Mouse (Mus musculus): ENCODE results near the gene Acot5. TPM values are rescaled to one million over a fixed set of nuclear protein-coding genes. Genes with fewer than 3 reads are reported as not detected.
"Not testable (repeated sequence)": the region's sequence is repeated elsewhere in the genome, so short reads cannot be mapped to it uniquely, and the experiment has no call there.

Acot5 gene
- total and polyA plus RNA-seq, 2 experiments, result not detected

DNA sequence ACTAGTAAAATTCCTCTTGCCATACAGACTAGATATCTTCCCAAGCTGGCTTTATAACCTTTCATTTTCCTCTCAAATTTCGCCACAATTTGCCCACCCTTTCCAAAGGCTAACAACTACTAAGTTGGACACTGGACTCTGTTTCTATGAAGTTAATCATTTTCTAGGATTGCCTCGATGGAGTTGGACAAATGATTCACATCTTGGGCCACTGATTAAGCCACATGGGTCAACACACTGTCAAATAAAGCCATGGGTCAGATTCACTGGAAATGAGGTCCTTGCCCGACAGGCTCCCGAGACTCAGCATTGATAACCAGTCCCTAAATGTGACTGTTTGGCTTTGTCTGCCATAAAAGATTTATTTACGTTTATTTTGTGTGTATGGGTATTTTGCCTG is 26.9 kb upstream of the Acot5 start:
- peaks cover 33% of the 10 kb centered on the region for H3K4me1 ChIP-seq (ENCODE audit: control insufficient read depth, insufficient read depth, low read length)
- H3K79me2 ChIP-seq (ENCODE audit: control insufficient read depth, insufficient read depth, low read length), result peaks cover 2% of the 10 kb centered on the region; the same call in 1 of the 2 replicates
- TF ChIP-seq CTCF (IDR thresholded peaks at IDR 0.05; ENCODE audit: low read depth, low read length) (no peak), POLR2A (IDR thresholded peaks at IDR 0.05; ENCODE audit: extremely low read depth, insufficient read depth, low read length) (no peak)
- peak overlapping the region; percentile 48; the same call in 1 of the 2 replicates for H3K9ac ChIP-seq (ENCODE audit: low read depth, low read length)
- H3K27me3 ChIP-seq (ENCODE audit: control insufficient read depth, insufficient read depth, low read length), result no peaks in the 10 kb centered on the region
- peak; percentile 99 for DNase-seq (ENCODE audit: extremely low read depth, low read depth, low spot score)
- no peak overlapping the region for H3K4me3 ChIP-seq (ENCODE audit: insufficient read depth, low read depth, low read length)
- WGBS, result 18% methylated on average over 5 of the region's 5 CpGs
- H3K36me3 ChIP-seq (ENCODE audit: control insufficient read depth, insufficient read depth, low read length), result peaks cover 4% of the 10 kb centered on the region; the same call in 1 of the 2 replicates
- peak overlapping the region; percentile 77 for H3K27ac ChIP-seq (replicated peaks; ENCODE audit: insufficient read depth, low read depth, low read length)

DNA sequence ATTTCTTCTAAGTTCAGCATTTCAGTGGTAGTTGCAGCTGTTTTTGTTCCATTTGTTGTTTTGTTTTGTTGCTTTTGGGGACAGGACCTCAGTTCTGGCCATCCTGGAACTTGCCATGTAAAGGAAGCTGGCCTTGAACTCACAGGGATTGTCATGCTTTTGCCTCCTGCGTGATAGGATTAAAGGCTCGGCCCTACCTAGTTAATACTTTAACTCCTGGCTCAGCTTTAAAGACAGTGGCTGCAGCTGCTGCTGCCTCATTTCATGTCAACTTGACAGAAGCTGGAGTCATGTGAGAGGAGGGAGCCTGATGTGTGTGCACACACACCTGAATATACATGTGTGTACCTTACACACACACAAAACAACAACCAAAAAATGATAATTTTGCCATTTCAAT is 25.1 kb upstream of the Acot5 start:
- Histone ChIP-seq H3K4me1 (ENCODE audit: control insufficient read depth, insufficient read depth, low read length) (peaks cover 27% of the 10 kb centered on the region), H3K27ac (replicated peaks; ENCODE audit: insufficient read depth, low read depth, low read length) (no peak overlapping the region), H3K36me3 (ENCODE audit: control insufficient read depth, insufficient read depth, low read length) (peaks cover 4% of the 10 kb centered on the region; the same call in 1 of the 2 replicates), H3K9ac (ENCODE audit: low read depth, low read length) (no peak overlapping the region), H3K79me2 (ENCODE audit: control insufficient read depth, insufficient read depth, low read length) (peaks cover 2% of the 10 kb centered on the region; the same call in 1 of the 2 replicates), H3K4me3 (ENCODE audit: insufficient read depth, low read depth, low read length) (no peak overlapping the region), H3K27me3 (ENCODE audit: control insufficient read depth, insufficient read depth, low read length) (no peaks in the 10 kb centered on the region)
- DNase-seq (ENCODE audit: extremely low read depth, low read depth, low spot score), result peak; percentile 91
- TF ChIP-seq CTCF (IDR thresholded peaks at IDR 0.05; ENCODE audit: low read depth, low read length) (no peak), POLR2A (IDR thresholded peaks at IDR 0.05; ENCODE audit: extremely low read depth, insufficient read depth, low read length) (no peak)
- 21% methylated on average over 2 of the region's 2 CpGs for WGBS

DNA sequence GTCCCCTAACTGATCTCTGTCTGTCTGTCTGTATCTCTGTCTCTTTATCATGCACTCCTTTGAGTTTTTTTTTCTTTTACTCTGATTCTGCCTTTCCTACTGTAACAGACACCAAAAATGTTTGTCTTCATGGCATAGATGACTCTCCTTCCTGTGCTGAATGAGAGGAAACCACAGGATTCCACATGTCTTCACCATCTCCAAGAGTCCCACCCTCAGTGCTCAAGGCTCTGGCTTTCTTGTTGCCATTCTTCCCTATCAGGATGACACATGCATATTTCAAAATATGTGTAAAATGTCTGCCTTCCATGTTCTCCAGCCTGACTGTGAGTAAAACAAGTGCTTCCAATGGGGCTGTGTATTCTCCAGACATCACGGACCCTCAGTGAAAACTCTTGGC is 22.2 kb upstream of the Acot5 start:
- no peak for DNase-seq (ENCODE audit: extremely low read depth, low read depth, low spot score)
- 96% methylated on average over 1 of the region's 1 CpGs for WGBS
- Histone ChIP-seq H3K9ac (ENCODE audit: low read depth, low read length) (no peak overlapping the region), H3K27me3 (ENCODE audit: control insufficient read depth, insufficient read depth, low read length) (no peaks in the 10 kb centered on the region), H3K4me3 (ENCODE audit: insufficient read depth, low read depth, low read length) (no peak overlapping the region), H3K79me2 (ENCODE audit: control insufficient read depth, insufficient read depth, low read length) (peaks cover 2% of the 10 kb centered on the region; the same call in 1 of the 2 replicates), H3K27ac (replicated peaks; ENCODE audit: insufficient read depth, low read depth, low read length) (no peak overlapping the region), H3K4me1 (ENCODE audit: control insufficient read depth, insufficient read depth, low read length) (peaks cover 16% of the 10 kb centered on the region), H3K36me3 (ENCODE audit: control insufficient read depth, insufficient read depth, low read length) (peaks cover 4% of the 10 kb centered on the region; the same call in 1 of the 2 replicates)
- TF ChIP-seq CTCF (IDR thresholded peaks at IDR 0.05; ENCODE audit: low read depth, low read length) (no peak), POLR2A (IDR thresholded peaks at IDR 0.05; ENCODE audit: extremely low read depth, insufficient read depth, low read length) (no peak)

DNA sequence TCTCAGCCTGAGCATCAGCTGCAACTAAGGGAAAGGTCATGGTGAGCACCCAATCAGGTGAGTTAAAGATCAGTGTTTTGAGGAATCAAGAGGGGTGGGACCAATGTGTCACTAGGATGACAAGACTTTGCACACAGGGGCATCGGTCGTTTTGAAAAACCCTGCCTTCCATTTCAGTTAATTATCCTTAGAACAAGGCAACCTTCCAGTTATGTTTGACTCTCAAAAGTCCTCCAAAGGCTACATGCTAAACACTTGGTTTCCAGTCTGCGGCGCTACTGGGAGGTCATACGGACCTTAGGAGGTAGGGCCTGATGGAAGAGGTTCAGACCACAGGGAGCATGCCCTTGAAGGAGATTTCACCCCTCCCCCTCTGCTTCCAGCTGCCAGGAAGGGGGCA is 18.4 kb upstream of the Acot5 start:
- not testable (repeated sequence) for H3K4me1 ChIP-seq (ENCODE audit: control insufficient read depth, insufficient read depth, low read length); H3K4me3 ChIP-seq (ENCODE audit: insufficient read depth, low read depth, low read length); H3K27ac ChIP-seq (replicated peaks; ENCODE audit: insufficient read depth, low read depth, low read length); H3K79me2 ChIP-seq (ENCODE audit: control insufficient read depth, insufficient read depth, low read length); H3K36me3 ChIP-seq (ENCODE audit: control insufficient read depth, insufficient read depth, low read length); H3K9ac ChIP-seq (ENCODE audit: low read depth, low read length); H3K27me3 ChIP-seq (ENCODE audit: control insufficient read depth, insufficient read depth, low read length)
- 35% methylated on average over 5 of the region's 5 CpGs for WGBS
- DNase-seq (ENCODE audit: extremely low read depth, low read depth, low spot score), result peak; percentile 91

DNA sequence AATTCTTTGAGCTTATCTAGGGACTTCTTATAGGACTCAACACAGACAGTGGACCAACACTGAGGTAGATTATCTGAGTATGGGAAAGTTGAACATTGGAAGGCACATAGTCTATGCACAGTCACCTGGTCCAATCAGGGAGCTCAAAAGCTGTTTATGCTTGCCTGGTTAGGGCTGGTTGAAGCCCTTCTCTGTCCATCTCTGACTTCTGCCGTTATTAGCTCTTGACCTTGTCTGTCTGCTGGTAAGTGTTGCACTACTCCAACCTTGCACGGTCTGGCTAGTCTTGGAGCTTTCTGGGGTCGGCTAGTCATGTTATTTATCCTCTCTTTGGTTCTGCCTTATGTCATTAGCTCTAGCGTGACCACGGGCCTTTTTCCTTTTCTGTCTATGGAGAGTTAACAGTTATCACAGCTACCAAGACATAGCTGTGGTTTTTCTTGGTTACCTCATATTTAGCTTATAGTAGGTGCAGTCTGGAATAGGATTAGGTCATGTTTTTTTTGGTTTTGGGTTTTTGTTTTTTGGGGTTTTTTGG is 17.1 kb upstream of the Acot5 start, which contains the start of gene Acot3:
Gene Acot3 (plus strand): TSS at position 208 of the 538 bp plus-strand sequence.
- H3K9ac ChIP-seq (ENCODE audit: low read depth, low read length), result peak within 1 kb of the TSS; percentile 36
- no peaks in the 10 kb centered on the region for H3K27me3 ChIP-seq (ENCODE audit: control insufficient read depth, insufficient read depth, low read length)
- H3K36me3 ChIP-seq (ENCODE audit: control insufficient read depth, insufficient read depth, low read length), result 0 out of 2 replicates have a peak, but pooled peaks cover 1% of the 10 kb centered on the region
- no peak within 1 kb of the TSS; the same call in 1 of the 2 replicates for H3K4me3 ChIP-seq (ENCODE audit: insufficient read depth, low read depth, low read length)
- WGBS, result 44% methylated on average over 5 of the region's 5 CpGs
- TF ChIP-seq CTCF (IDR thresholded peaks at IDR 0.05; ENCODE audit: low read depth, low read length) (no peak), POLR2A (IDR thresholded peaks at IDR 0.05; ENCODE audit: extremely low read depth, insufficient read depth, low read length) (no peak)
- H3K27ac ChIP-seq (replicated peaks; ENCODE audit: insufficient read depth, low read depth, low read length), result peak within 1 kb of the TSS; percentile 81
- H3K4me1 ChIP-seq (ENCODE audit: control insufficient read depth, insufficient read depth, low read length), result peaks cover 9% of the 10 kb centered on the region
- no peaks in the 10 kb centered on the region for H3K79me2 ChIP-seq (ENCODE audit: control insufficient read depth, insufficient read depth, low read length)
- DNase-seq (ENCODE audit: extremely low read depth, low read depth, low spot score), result no peak

DNA sequence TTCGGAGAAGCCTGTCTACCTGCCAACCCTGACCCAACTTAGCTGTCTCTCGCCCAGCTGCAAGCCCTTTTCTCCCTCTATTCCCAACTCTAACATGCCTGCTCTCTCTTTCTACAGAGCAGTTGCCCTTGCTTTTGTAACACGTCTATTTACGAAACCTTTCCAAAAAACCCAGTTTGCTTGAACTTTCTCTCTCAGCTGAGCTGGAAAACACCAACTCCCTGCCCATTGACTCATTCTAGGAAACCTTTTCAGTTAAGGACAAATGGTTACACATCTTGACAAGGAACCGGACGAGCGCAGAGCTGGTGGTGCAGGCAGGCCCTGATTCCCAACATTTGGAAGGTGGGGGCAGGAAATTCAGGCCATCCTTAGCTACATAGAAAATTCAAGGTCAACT is 16.5 kb upstream of the Acot5 start:
- H3K4me3 ChIP-seq (ENCODE audit: insufficient read depth, low read depth, low read length), result no peak overlapping the region
- H3K4me1 ChIP-seq (ENCODE audit: control insufficient read depth, insufficient read depth, low read length), result peaks cover 9% of the 10 kb centered on the region
- no peak for TF ChIP-seq POLR2A (IDR thresholded peaks at IDR 0.05; ENCODE audit: extremely low read depth, insufficient read depth, low read length)
- no peak for TF ChIP-seq CTCF (IDR thresholded peaks at IDR 0.05; ENCODE audit: low read depth, low read length)
- WGBS, result 29% methylated on average over 7 of the region's 7 CpGs
- no peaks in the 10 kb centered on the region for H3K27me3 ChIP-seq (ENCODE audit: control insufficient read depth, insufficient read depth, low read length)
- no peaks in the 10 kb centered on the region for H3K79me2 ChIP-seq (ENCODE audit: control insufficient read depth, insufficient read depth, low read length)
- H3K27ac ChIP-seq (replicated peaks; ENCODE audit: insufficient read depth, low read depth, low read length), result peak overlapping the region; percentile 81
- peak; percentile 92 for DNase-seq (ENCODE audit: extremely low read depth, low read depth, low spot score)
- H3K36me3 ChIP-seq (ENCODE audit: control insufficient read depth, insufficient read depth, low read length), result no peaks in the 10 kb centered on the region
- peak overlapping the region; percentile 36 for H3K9ac ChIP-seq (ENCODE audit: low read depth, low read length)

Measured in liver, adult 2 months (tissue).